Mouse (Mus musculus) intestine, embryonic 16.5 days (tissue): ENCODE results near the gene Cyp1b1. TPM values are rescaled to one million over a fixed set of nuclear protein-coding genes. Genes with fewer than 3 reads are reported as not detected.
A peak's percentile ranks its signal among the peaks of the same experiment; 100 is the strongest.

Source experiments
- ATAC-seq: fragments of 200-750 bp; cut with Nextera tagmentation; 2 replicates; pipeline ENCODE4 v1.8.0; 2017; ENCODE audit warnings: moderate TSS enrichment, moderate library complexity
- H3K27ac ChIP-seq: fragments of 300-500 bp; sonication (generic); 2 replicates; pipeline ENCODE4 v1.5.1; 2014; ENCODE audit warnings: mild to moderate bottlenecking, low read length
- H3K27me3 ChIP-seq: fragments of 300-500 bp; sonication (generic); replicated peaks from 2 replicates; pipeline ENCODE4 v1.6.1; 2014; ENCODE audit warnings: low read length, control low read depth, mixed read lengths; ENCODE audit not compliant: control insufficient read depth, insufficient read depth
- H3K36me3 ChIP-seq: fragments of 300-500 bp; sonication (generic); 2 replicates; pipeline ENCODE4 v1.6.1; 2014; ENCODE audit warnings: low read length, control low read depth; ENCODE audit not compliant: control insufficient read depth, insufficient read depth
- H3K4me1 ChIP-seq: fragments of 300-500 bp; sonication (generic); 2 replicates; pipeline ENCODE4 v1.6.1; 2014; ENCODE audit warnings: low read length, control low read depth, mixed read lengths; ENCODE audit not compliant: control insufficient read depth, insufficient read depth
- H3K4me2 ChIP-seq: fragments of 300-500 bp; sonication (generic); 2 replicates; pipeline ENCODE4 v1.6.1; 2014; ENCODE audit warnings: low read depth, low read length, control low read depth
- H3K4me3 ChIP-seq: fragments of 300-500 bp; sonication (generic); 2 replicates; pipeline ENCODE4 v1.5.1; 2014; ENCODE audit warnings: mild to moderate bottlenecking, low read length
- H3K9ac ChIP-seq: fragments of 300-500 bp; sonication (generic); 2 replicates; pipeline ENCODE4 v1.6.1; 2014; ENCODE audit warnings: low read depth, low read length
- H3K9me3 ChIP-seq: fragments of 300-500 bp; sonication (generic); 2 replicates; pipeline ENCODE4 v1.6.1; 2016; ENCODE audit warnings: low read length, control low read depth; ENCODE audit not compliant: control insufficient read depth
- WGBS: fragments of 180-500 bp; shearing (Covaris S2); extraction: QIAGEN DNeasy Blood & Tissue Kit; methylation state at CpG from one replicate; pipeline ENCODE4 v1.1.7; 2014; 5-methylcytosine and 5-hydroxymethylcytosine counted together
- polyA plus RNA-seq: library from polyadenylated mRNA; unstranded; fragments of >200 nt; fragmentation: Nextera tagmentation; extraction: Ambion mirVana; gene quantifications from 2 replicates; pipeline ENCODE4 v1.2.1, GENCODE M21; 2015

Gene Cyp1b1
- polyA plus RNA-seq, 1 experiment from 2014 or later: 6.9 TPM

DNA sequence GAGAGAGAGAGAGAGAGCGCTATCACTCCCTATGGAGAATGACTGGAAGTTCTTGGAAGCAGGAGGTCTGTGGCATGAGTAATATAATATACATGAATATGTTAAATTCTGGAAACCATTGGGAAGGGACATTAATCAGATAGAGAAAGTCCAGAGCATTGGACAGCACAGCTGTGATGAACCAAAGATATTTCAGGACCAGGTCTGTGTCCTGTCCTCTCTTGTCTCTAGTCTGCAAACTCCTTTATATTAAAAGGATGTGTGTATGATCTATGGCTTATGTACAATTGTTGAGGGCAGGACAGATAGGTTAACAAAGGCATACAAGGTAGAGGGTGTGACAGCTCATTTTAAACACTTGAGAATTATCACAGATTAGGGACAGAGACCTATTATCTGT, 28.6 kb upstream of the Cyp1b1 start:
- 0 out of 2 replicates have a peak, but pooled peaks have one; percentile 44 for ATAC-seq
- no peaks in the 10 kb centered on the region for H3K36me3 ChIP-seq
- no peak overlapping the region for H3K9ac ChIP-seq
- H3K4me1 ChIP-seq: peaks cover 5% of the 10 kb centered on the region; the same call in 1 of the 2 replicates
- H3K4me2 ChIP-seq: no peak overlapping the region
- H3K9me3 ChIP-seq: no peaks in the 10 kb centered on the region
- WGBS: 55% methylated on average over 1 of the region's 1 CpGs
- H3K27ac ChIP-seq: no peak overlapping the region
- H3K27me3 ChIP-seq: no peaks in the 10 kb centered on the region
- H3K4me3 ChIP-seq: no peak overlapping the region

GRCm38 (mm10) chr17:79742635-79743034, 27.8 kb upstream of the Cyp1b1 start:
- Histone ChIP-seq H3K4me1 (peaks cover 7% of the 10 kb centered on the region; the same call in 1 of the 2 replicates), H3K4me3 (no peak overlapping the region), H3K27ac (no peak overlapping the region), H3K36me3 (no peaks in the 10 kb centered on the region), H3K9me3 (no peaks in the 10 kb centered on the region), H3K9ac (no peak overlapping the region), H3K27me3 (no peaks in the 10 kb centered on the region), H3K4me2 (no peak overlapping the region)
- no peak for ATAC-seq
- 70% methylated on average over 5 of the region's 5 CpGs for WGBS

GRCm38 (mm10) chr17:79738847-79739498, 24.1 kb upstream of the Cyp1b1 start:
- no peak for ATAC-seq
- no peak overlapping the region for H3K27ac ChIP-seq
- no peaks in the 10 kb centered on the region for H3K27me3 ChIP-seq
- H3K4me3 ChIP-seq: no peak overlapping the region
- H3K36me3 ChIP-seq: no peaks in the 10 kb centered on the region
- H3K4me1 ChIP-seq: 0 out of 2 replicates have a peak, but pooled peaks cover 2% of the 10 kb centered on the region
- no peak overlapping the region for H3K9ac ChIP-seq
- H3K9me3 ChIP-seq: no peaks in the 10 kb centered on the region
- WGBS: 54% methylated on average over 5 of the region's 5 CpGs
- no peak overlapping the region for H3K4me2 ChIP-seq

GRCm38 (mm10) chr17:79737598-79737997, 22.7 kb upstream of the Cyp1b1 start:
- Histone ChIP-seq H3K4me1 (0 out of 2 replicates have a peak, but pooled peaks cover 2% of the 10 kb centered on the region), H3K4me2 (no peak overlapping the region), H3K27me3 (no peaks in the 10 kb centered on the region), H3K4me3 (no peak overlapping the region), H3K27ac (no peak overlapping the region), H3K9me3 (no peaks in the 10 kb centered on the region), H3K36me3 (no peaks in the 10 kb centered on the region), H3K9ac (no peak overlapping the region)
- ATAC-seq: no peak
- 80% methylated on average over 3 of the region's 3 CpGs for WGBS

DNA sequence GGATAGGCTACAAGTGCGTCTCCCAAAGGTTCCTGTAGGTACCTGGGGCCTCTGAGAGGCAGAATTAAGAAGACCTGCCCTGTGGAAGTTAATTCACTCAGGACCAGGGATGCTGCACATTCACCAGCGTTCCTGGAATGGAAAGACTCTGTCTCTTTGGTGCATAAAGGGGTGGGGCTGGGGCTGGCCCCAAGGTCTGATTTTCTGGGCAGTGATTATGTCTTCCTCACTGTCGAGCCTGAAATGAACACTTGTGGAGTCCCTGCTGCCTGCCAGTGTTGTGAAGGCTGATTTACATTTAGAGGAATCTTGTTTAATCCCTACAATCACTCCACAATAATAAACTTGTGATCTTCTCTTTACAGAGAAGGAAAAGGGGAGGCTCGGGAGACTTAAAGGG, 18.2 kb upstream of the Cyp1b1 start:
- no peak overlapping the region for H3K9ac ChIP-seq
- H3K4me1 ChIP-seq: 0 out of 2 replicates have a peak, but pooled peaks cover under 1% of the 10 kb centered on the region
- no peak overlapping the region for H3K27ac ChIP-seq
- H3K36me3 ChIP-seq: no peaks in the 10 kb centered on the region
- no peak overlapping the region for H3K4me3 ChIP-seq
- no peak for ATAC-seq
- 51% methylated on average over 4 of the region's 4 CpGs for WGBS
- H3K9me3 ChIP-seq: no peaks in the 10 kb centered on the region
- H3K27me3 ChIP-seq: no peaks in the 10 kb centered on the region
- no peak overlapping the region for H3K4me2 ChIP-seq

DNA sequence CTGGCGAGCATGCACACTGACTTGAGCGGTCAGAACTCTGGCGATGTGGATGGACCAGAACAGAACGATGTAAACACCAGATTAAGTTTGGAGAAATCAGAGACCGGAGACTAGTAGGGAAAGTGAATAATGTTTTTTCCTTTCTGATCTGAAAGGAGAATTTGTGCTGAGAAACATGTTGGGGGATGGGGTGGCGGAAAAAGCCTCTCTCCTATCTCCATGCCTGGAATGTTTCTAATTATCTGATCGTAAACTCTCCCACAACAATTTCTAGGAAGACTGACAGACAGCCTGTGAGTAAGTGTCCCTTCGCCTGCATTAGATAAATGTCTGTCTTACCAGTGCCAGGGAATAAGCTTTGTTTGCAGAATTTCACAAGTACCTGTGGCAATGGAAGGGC, 16.1 kb upstream of the Cyp1b1 start:
- Histone ChIP-seq H3K4me2 (no peak overlapping the region), H3K9ac (no peak overlapping the region)
- WGBS: 39% methylated on average over 8 of the region's 8 CpGs

DNA sequence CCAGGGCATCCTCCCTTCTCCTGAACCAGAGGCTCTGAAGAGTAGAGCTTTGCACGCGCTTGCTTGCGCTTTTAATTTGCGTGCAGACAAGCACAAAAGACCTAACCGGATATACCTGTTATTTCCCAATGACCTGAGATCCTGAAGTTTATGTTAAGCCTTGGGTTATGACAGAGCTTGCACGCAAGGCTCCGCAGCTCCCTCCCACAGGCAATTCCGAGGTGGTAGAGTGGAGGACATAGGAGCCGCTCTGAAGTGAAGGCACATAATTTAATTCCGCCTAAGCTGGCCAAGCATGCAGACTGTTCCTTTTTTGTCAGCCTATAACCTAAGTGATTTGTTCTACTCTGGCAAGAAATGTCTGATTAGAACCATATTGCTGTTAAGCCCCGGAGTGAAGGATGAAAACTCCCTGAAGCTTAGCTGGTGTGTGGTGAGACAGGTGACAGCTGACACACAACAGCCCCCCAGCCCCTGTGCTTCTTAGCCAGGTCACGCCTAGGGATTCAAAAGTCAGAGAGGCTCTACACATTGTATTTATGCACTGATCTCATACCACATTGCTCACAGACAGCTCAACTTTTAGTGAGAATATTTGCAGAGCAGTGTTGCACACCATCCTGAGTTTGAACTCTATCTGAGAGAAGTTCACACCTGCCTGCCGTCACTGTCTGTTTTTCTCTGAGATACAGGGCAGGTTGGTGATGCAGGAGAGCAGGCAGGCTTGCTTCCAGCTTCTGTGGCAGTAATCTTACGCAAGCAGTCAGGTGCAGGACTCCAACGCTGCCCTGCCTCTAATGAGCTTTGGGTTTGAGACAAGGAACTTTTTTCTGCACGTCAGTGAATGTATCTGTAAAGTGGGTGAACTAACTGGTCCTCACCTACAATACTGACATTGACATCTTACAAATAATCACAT, 14.0 kb upstream of the Cyp1b1 start:
- no peaks in the 10 kb centered on the region for H3K36me3 ChIP-seq
- no peak overlapping the region for H3K27ac ChIP-seq
- no peaks in the 10 kb centered on the region for H3K4me1 ChIP-seq
- no peak overlapping the region for H3K4me3 ChIP-seq
- H3K9me3 ChIP-seq: no peaks in the 10 kb centered on the region
- ATAC-seq: peak; percentile 42
- peak overlapping the region; percentile 1; the same call in 1 of the 2 replicates for H3K4me2 ChIP-seq
- no peak overlapping the region for H3K9ac ChIP-seq
- WGBS: 25% methylated on average over 16 of the region's 16 CpGs
- no peaks in the 10 kb centered on the region for H3K27me3 ChIP-seq

More for the DNA sequence above, 16.1 kb upstream of the Cyp1b1 start:
- Histone ChIP-seq H3K9me3 (no peaks in the 10 kb centered on the region), H3K4me1 (no peaks in the 10 kb centered on the region), H3K27ac (no peak overlapping the region), H3K36me3 (no peaks in the 10 kb centered on the region), H3K27me3 (no peaks in the 10 kb centered on the region), H3K4me3 (no peak overlapping the region)
- no peak for ATAC-seq

- no peaks in the 10 kb centered on the region for H3K27me3 ChIP-seq
- no peak overlapping the region for H3K27ac ChIP-seq
- no peaks in the 10 kb centered on the region for H3K36me3 ChIP-seq
- no peaks in the 10 kb centered on the region for H3K9me3 ChIP-seq
- peak overlapping the region; percentile 1; the same call in 1 of the 2 replicates for H3K4me2 ChIP-seq
- 25% methylated on average over 14 of the region's 14 CpGs for WGBS
- H3K9ac ChIP-seq: no peak overlapping the region
- H3K4me1 ChIP-seq: no peaks in the 10 kb centered on the region
- ATAC-seq: no peak
- H3K4me3 ChIP-seq: no peak overlapping the region
Measured at GRCm38 (mm10) chr17:79728053-79728584, 13.3 kb upstream of the Cyp1b1 start.

GRCm38 (mm10) chr17:79726613-79727012, 11.8 kb upstream of the Cyp1b1 start:
- 70% methylated on average over 5 of the region's 5 CpGs for WGBS
- Histone ChIP-seq H3K4me2 (no peak overlapping the region), H3K9me3 (no peaks in the 10 kb centered on the region), H3K4me1 (no peaks in the 10 kb centered on the region), H3K9ac (no peak overlapping the region), H3K4me3 (no peak overlapping the region), H3K27ac (no peak overlapping the region), H3K36me3 (no peaks in the 10 kb centered on the region), H3K27me3 (no peaks in the 10 kb centered on the region)
- no peak for ATAC-seq
